Mouse (Mus musculus): ENCODE measurements around the gene Pla2g10. TPM values are rescaled to one million over a fixed set of nuclear protein-coding genes. Genes with fewer than 3 reads are reported as not detected.

Pla2g10 gene
- polyA plus RNA-seq (2017; shearing (Covaris generic)), result 0.38 TPM

GRCm38 (mm10) chr16:13730285-13731255, at the start of gene Pla2g10:
Gene Pla2g10 (minus strand): TSS chr16:13730983.

GRCm38 (mm10) chr16:13671685-13672385, 58.9 kb downstream of the Pla2g10 start, which contains the start of the genes Bfar and 3110001I22Rik:
Gene Bfar (plus strand): TSS chr16:13671858.
Gene 3110001I22Rik (plus strand): TSS chr16:13671929.

GRCm38 (mm10) chr16:13667878-13668343, 62.9 kb downstream of the Pla2g10 start, which contains the start of gene Parn:
Gene Parn (minus strand): TSS chr16:13668170.

Other genes starting within 250 kb of the Pla2g10 start
- 66.2 TPM for gene Parn, start 62.8 kb downstream of the Pla2g10 start, polyA plus RNA-seq (2017; shearing (Covaris generic))
- gene Bfar, start 59.1 kb downstream of the Pla2g10 start, polyA plus RNA-seq (2017; shearing (Covaris generic)), result 83.2 TPM
- gene 3110001I22Rik, start 59.1 kb downstream of the Pla2g10 start, polyA plus RNA-seq (2017; shearing (Covaris generic)), result 12.8 TPM
- 47.7 TPM for gene Rrn3, start 49.7 kb upstream of the Pla2g10 start, polyA plus RNA-seq (2017; shearing (Covaris generic))
- 182 TPM for gene Ntan1, start 87.9 kb upstream of the Pla2g10 start, polyA plus RNA-seq (2017; shearing (Covaris generic))
- gene Pdxdc1, start 172.1 kb upstream of the Pla2g10 start, polyA plus RNA-seq (2017; shearing (Covaris generic)), result 42.7 TPM
- 0.67 TPM for gene Mpv17l, start 172.2 kb upstream of the Pla2g10 start, polyA plus RNA-seq (2017; shearing (Covaris generic))

All from CD4-positive, CD25-positive, alpha-beta regulatory T cell, adult 9 weeks (primary cell).